Mouse (Mus musculus): ENCODE measurements at regions not wholly inside any gene's neighbourhood (a gene's known extent, or its start where the extent isn't known, plus 50 kb on each side); places are given as distances from the start of the nearest gene placed in this dataset.

- TF ChIP-seq CTCF (IDR thresholded peaks at IDR 0.05; ENCODE audit: borderline replicate concordance, extremely low read depth, insufficient read depth, insufficient read length) (no peak), POLR2A (IDR thresholded peaks at IDR 0.05; ENCODE audit: borderline replicate concordance, extremely low read depth, insufficient read depth, insufficient read length, poor library complexity, severe bottlenecking) (no peak)
Observed at GRCm38 (mm10) chr13:43992968-43993367, 208.4 kb downstream of the Cd83 start.

All from brain, embryonic 14.5 days (tissue).